Mouse (Mus musculus) monocyte, adult 2 months (primary cell): ENCODE data around the gene AY074887.
A peak's percentile ranks its signal among the peaks of the same experiment; 100 is the strongest.

Experiments
- DNase-seq, 2 experiments: peaks; one replicate each; pipeline ENCODE4 v3.0.0; 2022; ENCODE audit warnings: low spot score in 2 of 2, low read depth in 1 of 2

The AY074887 gene

GRCm38 (mm10) chr9:54917010-54917677 is 33.7 kb downstream of the AY074887 start, which contains the start of gene Hykk:
TSS of gene Hykk (plus strand) at chr9:54917283.
- peak; percentile 9 to 46 for DNase-seq

DNA sequence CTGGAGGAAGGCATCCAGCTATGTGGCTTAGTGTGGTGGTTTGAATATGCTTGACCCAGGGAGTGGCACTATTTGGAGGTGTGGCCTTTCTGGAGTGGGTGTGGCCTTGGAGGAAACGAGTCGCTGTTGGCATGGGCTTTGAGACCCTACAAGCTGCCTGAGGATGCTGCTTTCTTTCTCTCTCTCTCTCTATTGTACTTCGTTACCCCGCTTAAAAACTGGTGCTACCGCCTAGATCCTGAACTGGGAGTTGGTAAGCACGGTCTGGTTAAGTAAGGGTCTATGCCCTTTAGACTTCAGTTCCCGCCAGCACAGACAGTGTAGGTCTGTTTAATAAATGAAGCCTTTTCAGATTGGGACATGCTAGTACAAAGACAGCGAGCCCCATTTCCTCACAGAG is 34.4 kb downstream of the AY074887 start:
- DNase-seq: no peak

- DNase-seq: no peak
These were observed 35.2 kb downstream of the AY074887 start for GRCm38 (mm10) chr9:54915576-54915975.

GRCm38 (mm10) chr9:54909446-54909845 is 41.4 kb downstream of the AY074887 start:
- no peak for DNase-seq
